Mouse (Mus musculus): ENCODE measurements around the gene Depp1. TPM values are rescaled to one million over a fixed set of nuclear protein-coding genes. Genes with fewer than 3 reads are reported as not detected.
A peak's percentile ranks its signal among the peaks of the same experiment; 100 is the strongest.

Depp1 gene
- total RNA-seq, 2 experiments from 2014 or later, result 10.2 to 13.3 TPM

- DNase-seq, result no peak
- intact Hi-C loops (cut with DNase I), result loop anchor here (10.0 kb wide), 1 partner anchor 1181 kb away; no protein-coding TSS in a partner anchor
Observed at GRCm38 (mm10) chr6:116643881-116644280, 6.5 kb upstream of the Depp1 start.

DNA sequence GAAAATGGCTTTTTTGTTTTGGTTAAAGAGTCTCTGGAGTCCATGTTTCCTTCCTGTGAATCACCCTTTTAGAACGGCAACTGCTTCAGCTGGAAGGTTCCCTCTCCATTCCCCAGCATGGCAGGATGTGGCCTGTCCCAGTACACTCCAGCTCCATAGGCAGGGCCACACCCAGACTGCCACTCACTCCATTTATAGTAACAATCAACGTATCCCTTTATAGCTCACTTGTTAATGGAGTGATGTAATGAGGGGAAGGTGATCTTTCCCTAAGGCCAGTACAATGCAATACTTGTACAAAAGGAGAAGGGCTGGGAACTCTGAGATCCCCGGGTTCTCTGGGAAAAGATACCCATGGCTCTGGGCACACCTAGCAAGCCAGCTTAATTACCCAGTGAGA is 6.1 kb upstream of the Depp1 start:
- intact Hi-C loops (cut with DNase I), result loop anchor here (10.0 kb wide), 1 partner anchor 1180 kb away; no protein-coding TSS in a partner anchor
- DNase-seq, result no peak

- DNase-seq, result peak; percentile 49 to 80
- intact Hi-C loops (cut with DNase I), result loop anchor here (10.0 kb wide), 1 partner anchor 1177 kb away; no protein-coding TSS in a partner anchor
Observed at GRCm38 (mm10) chr6:116647763-116648162, 2.6 kb upstream of the Depp1 start.

DNA sequence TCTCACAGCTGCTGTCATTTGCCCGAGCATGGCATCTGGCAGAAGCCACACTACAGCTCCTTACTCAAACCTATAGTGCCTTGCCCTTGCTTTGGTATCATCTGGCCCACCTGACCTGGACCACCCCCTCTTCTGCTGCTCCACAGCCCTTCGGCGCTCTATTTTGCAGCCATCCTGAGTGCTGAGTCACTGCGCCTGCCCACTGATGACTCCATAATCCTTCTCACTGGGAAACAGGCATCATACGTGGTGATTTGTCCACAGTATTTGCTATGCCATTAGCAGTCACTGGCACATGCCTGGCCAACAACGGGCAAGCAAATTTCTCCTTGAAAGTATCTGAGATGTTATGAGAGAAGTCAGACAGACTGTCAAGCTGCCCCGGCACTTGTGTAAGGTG is 598 bp upstream of the Depp1 start:
- intact Hi-C loops (cut with DNase I), result loop anchor here (5.0 to 10.0 kb wide), 4 partner anchors 47 to 1175 kb away; no protein-coding TSS in a partner anchor
- DNase-seq, result no peak

DNA sequence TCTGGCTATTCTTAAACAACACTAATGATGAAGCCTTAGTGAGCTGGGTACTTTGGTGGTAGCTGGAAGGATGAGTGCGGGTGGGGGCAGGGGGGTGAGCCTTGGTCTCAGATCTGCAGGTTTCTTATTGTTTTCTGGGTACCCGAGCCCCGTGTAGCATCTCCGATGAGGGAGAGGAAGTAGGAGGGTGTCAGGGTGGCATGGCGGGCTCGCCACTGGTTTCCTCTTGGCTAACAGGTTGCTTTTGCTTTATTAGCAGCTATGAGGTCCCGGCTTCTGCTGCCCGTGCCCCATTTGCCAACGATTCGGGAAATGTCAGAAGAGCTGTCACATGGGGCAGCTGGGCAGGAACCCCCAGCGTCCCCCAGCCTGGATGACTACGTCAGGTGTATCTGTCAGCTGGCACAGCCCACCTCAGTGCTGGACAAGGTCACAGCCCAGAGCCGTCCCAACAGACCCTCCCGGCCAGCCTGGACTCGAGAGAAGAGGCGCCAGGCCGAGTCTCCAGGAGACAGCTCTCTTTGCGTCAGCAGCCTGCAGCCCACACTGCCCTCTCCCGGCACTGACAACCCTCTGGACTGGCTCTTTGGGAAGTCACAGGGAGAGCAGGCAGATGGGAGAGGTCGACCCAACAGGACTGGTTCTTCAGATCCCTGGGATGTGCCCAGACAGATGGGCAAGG is 1.2 kb downstream of the Depp1 start:
- DNase-seq, result peak in 1 of 2 experiments; percentile 31
- intact Hi-C loops (cut with DNase I), result loop anchor here (1.0 to 10.0 kb wide), 4 partner anchors 19 to 333 kb away; no protein-coding TSS in a partner anchor

- intact Hi-C loops (cut with DNase I), result loop anchor here (5.0 to 10.0 kb wide), 3 partner anchors 44 to 332 kb away; no protein-coding TSS in a partner anchor
- DNase-seq, result no peak
Observed at GRCm38 (mm10) chr6:116653191-116653590, 2.8 kb downstream of the Depp1 start.

DNA sequence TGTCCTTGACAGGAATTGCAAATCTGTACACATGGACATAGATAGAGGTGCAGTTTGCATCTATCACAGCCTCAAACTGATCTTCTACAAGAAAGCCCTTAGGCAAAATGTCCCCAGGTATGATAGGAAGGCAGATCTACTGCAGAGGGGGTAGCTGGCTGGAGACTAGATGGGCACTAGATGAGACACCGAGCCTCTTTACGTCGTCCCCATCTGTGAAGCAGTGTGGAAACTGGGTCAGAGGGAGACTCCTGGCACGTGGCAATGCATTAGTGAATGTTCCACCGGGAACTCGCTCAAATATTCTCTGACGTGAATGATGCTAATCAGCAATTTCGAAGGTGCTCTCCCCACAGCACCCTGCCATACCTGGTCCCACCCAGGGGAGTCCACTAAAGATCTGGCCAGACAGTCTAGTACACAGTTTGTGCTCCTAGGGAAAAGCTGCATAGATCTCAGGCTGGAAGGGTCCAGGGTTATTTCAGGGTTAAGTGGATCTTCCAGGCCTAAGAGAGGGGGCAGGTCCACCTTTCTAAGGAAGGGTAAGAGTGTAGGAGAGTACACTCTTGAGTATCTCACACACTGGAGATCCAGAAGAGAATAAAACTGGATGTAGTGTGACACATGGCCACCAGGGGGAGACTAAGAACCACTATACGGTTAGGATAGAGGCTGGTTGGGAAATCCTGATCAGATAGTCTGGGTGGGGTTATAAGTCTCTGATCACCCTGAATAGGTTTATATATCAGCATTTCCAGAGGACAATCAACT is 3.5 kb downstream of the Depp1 start:
- intact Hi-C loops (cut with DNase I), result loop anchor here (5.0 to 10.0 kb wide), 3 partner anchors 43 to 331 kb away; no protein-coding TSS in a partner anchor
- DNase-seq, result peak in 1 of 2 experiments; percentile 41

DNA sequence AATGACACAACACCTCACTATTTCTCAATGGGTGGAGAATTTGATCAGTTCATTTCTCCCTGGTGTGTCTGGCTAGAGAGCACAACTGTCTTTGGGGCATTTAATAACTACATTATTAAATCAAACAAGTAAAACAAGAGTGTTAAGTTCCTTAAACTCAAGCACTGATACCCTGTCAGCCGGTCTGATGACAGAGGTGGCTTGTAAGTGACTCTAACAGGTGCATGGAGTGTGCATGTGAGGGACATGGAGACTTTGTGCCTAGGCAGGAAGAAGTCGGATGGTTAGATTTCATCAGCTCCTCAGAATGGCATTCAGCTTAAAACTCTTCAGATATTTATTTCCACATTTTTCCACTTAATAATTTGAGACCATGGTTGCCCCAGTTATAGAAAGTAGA is 13.0 kb downstream of the Depp1 start:
- intact Hi-C loops (cut with DNase I), result no loop called here
- no peak for DNase-seq

GRCm38 (mm10) chr6:116664031-116664430 is 13.6 kb downstream of the Depp1 start:
- intact Hi-C loops (cut with DNase I), result no loop called here
- DNase-seq, result no peak

GRCm38 (mm10) chr6:116664830-116665229 is 14.4 kb downstream of the Depp1 start:
- intact Hi-C loops (cut with DNase I), result no loop called here

DNA sequence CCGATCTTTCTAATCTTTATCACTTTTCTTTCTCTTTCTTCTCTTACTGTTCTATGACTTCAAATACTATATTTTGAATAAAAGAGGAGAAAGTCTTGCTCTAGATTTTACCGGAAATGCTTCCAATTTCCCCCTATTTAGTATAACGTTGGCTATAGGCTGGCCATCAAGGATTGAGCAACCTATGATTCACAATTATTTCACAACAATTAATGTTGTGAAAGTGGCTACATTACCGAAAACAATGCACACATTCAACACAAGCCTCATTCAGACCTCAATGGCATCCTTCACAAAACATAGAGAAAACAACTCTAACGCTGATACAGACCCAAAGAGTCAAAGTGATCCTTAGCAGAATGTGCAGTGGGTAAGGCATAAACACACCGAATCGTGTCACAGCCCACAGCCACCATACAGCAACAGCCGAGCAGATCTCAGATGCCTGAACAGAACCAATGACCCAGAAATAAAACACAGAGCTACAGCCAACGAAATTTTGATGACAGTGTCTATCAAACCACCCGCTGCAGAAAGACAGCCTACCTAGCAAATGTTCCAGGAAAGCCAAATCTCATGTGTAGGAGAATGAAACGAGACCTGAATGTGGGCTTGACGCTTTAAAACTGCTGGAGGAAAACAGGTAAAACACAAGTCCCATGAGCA is 15.8 kb downstream of the Depp1 start:
- intact Hi-C loops (cut with DNase I), result no loop called here
- no peak for DNase-seq

More at GRCm38 (mm10) chr6:116664830-116665229, 14.4 kb downstream of the Depp1 start:
- no peak for DNase-seq

DNA sequence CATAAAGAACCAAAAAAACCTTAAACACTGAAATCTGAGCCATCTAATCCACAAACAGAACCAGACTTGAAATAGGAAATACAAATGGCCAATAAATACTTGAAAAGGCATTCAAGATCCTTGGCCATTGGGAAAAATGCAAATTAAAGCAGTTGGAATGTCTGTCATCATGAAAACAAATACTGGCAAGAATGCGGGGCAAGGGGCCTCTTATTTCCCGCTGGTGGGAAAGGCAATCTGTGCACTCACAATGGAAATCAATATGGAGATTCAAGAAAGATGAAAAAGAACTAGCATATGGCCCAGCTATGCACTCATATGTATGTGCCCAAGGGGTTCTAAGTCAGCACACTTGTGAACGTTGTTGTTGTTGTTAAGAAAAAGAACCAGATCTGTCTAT is 16.5 kb downstream of the Depp1 start:
- intact Hi-C loops (cut with DNase I), result no loop called here
- no peak for DNase-seq

DNA sequence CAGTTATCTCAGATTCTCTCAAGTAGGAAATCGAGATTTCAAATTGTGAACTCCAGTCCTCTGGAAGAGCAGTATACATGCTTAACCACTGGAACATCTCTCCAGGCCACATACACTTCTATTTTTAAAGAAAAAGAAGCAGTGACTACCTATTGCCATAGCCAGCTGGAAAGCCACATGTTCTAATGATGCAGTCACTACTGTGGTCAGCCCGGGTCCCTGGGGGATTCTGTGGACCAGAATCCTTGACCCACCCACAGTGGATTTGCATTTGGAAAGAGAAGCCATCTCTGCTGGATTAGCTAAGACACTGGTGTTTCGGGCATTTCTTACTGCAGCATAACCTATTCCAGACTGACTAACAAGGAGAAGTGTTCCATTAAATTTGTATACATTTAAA is 17.0 kb downstream of the Depp1 start:
- intact Hi-C loops (cut with DNase I), result no loop called here
- no peak for DNase-seq

- no peak for DNase-seq
- intact Hi-C loops (cut with DNase I), result no loop called here
Observed at GRCm38 (mm10) chr6:116668682-116669470, 18.5 kb downstream of the Depp1 start.

- intact Hi-C loops (cut with DNase I), result no loop called here
Observed at GRCm38 (mm10) chr6:116670144-116670543, 19.7 kb downstream of the Depp1 start.

DNA sequence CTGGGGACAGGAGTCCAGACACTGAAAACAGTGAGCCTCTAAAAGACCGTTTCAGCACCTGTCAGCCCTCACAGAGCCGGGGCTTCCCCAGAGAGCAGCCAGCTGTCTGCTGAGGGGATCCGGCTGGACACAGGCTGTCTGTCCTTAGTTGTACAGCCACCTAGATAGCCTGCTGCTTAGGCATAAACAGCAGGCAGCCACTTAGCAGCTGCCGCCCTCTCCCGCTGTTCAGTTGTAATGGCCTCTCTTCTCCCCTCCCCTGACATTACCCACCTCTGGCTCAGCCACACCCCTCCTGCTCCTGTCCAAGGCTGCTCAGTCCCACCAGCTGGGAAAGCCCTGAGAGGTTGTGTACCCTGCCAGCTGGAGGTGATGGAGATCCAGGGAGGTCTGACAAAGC is 20.6 kb downstream of the Depp1 start:
- intact Hi-C loops (cut with DNase I), result no loop called here
- DNase-seq, result no peak

More at GRCm38 (mm10) chr6:116670144-116670543, 19.7 kb downstream of the Depp1 start:
- DNase-seq, result no peak

- DNase-seq, result no peak
- intact Hi-C loops (cut with DNase I), result no loop called here
Observed at GRCm38 (mm10) chr6:116671768-116672167, 21.4 kb downstream of the Depp1 start.

GRCm38 (mm10) chr6:116672349-116672748 is 21.9 kb downstream of the Depp1 start:
- DNase-seq, result no peak

GRCm38 (mm10) chr6:116673471-116674282 is 23.3 kb downstream of the Depp1 start, which contains the start of gene Rassf4:
Rassf4 (minus strand) TSS chr6:116673952.
- intact Hi-C loops (cut with DNase I), result no loop called here
- DNase-seq, result peak; percentile 82 to 85

More at GRCm38 (mm10) chr6:116672349-116672748, 21.9 kb downstream of the Depp1 start:
- intact Hi-C loops (cut with DNase I), result no loop called here

Data from gastrocnemius, postnatal 36 days (tissue).